Mouse (Mus musculus): ENCODE data around the gene Gm42878. TPM values are rescaled to one million over a fixed set of nuclear protein-coding genes. Genes with fewer than 3 reads are reported as not detected.
A peak's percentile ranks its signal among the peaks of the same experiment; 100 is the strongest.

Gm42878 gene
- polyA plus RNA-seq, 1 experiment from 2014 or later, result not detected

- no peak for ATAC-seq (ENCODE audit: low FRiP score)
- no peak overlapping the region for H3K4me2 ChIP-seq
- 60% methylated on average over 12 of the region's 12 CpGs for WGBS
These were observed 38.7 kb upstream of the Gm42878 start for GRCm38 (mm10) chr5:121583765-121584501.

GRCm38 (mm10) chr5:121581945-121582344 lies 36.7 kb upstream of the Gm42878 start:
- Histone ChIP-seq H3K9ac (no peak overlapping the region), H3K27ac (no peak overlapping the region), H3K4me1 (no peaks in the 10 kb centered on the region; the same call in 1 of the 2 replicates), H3K9me3 (no peaks in the 10 kb centered on the region), H3K4me2 (no peak overlapping the region), H3K4me3 (replicated peaks) (no peak overlapping the region), H3K36me3 (replicated peaks) (peaks cover 9% of the 10 kb centered on the region), H3K27me3 (no peaks in the 10 kb centered on the region)
- ATAC-seq (ENCODE audit: low FRiP score), result no peak
- WGBS, result 92% methylated on average over 8 of the region's 8 CpGs

More at GRCm38 (mm10) chr5:121583765-121584501, 38.7 kb upstream of the Gm42878 start:
- no peak overlapping the region for H3K4me3 ChIP-seq (replicated peaks)
- no peak overlapping the region for H3K9ac ChIP-seq
- no peaks in the 10 kb centered on the region for H3K9me3 ChIP-seq
- no peaks in the 10 kb centered on the region; the same call in 1 of the 2 replicates for H3K4me1 ChIP-seq
- H3K27ac ChIP-seq, result no peak overlapping the region
- no peaks in the 10 kb centered on the region for H3K27me3 ChIP-seq
- H3K36me3 ChIP-seq (replicated peaks), result peaks cover 9% of the 10 kb centered on the region

GRCm38 (mm10) chr5:121576927-121577488 lies 31.7 kb upstream of the Gm42878 start:
- H3K4me2 ChIP-seq, result no peak overlapping the region
- peaks cover 19% of the 10 kb centered on the region for H3K36me3 ChIP-seq (replicated peaks)
- H3K9me3 ChIP-seq, result no peaks in the 10 kb centered on the region
- no peak overlapping the region for H3K27ac ChIP-seq
- no peak overlapping the region for H3K4me3 ChIP-seq (replicated peaks)
- no peaks in the 10 kb centered on the region for H3K27me3 ChIP-seq
- no peak for ATAC-seq (ENCODE audit: low FRiP score)
- WGBS, result 94% methylated on average over 11 of the region's 11 CpGs
- no peak overlapping the region for H3K9ac ChIP-seq
- H3K4me1 ChIP-seq, result no peaks in the 10 kb centered on the region

- no peak overlapping the region for H3K4me3 ChIP-seq (replicated peaks)
- WGBS, result 97% methylated on average over 11 of the region's 11 CpGs
- no peak overlapping the region for H3K9ac ChIP-seq
- peaks cover 19% of the 10 kb centered on the region for H3K36me3 ChIP-seq (replicated peaks)
- H3K4me2 ChIP-seq, result no peak overlapping the region
- H3K9me3 ChIP-seq, result no peaks in the 10 kb centered on the region
- H3K4me1 ChIP-seq, result no peaks in the 10 kb centered on the region
- H3K27me3 ChIP-seq, result no peaks in the 10 kb centered on the region
- H3K27ac ChIP-seq, result no peak overlapping the region
- no peak for ATAC-seq (ENCODE audit: low FRiP score)
These were observed 30.6 kb upstream of the Gm42878 start for GRCm38 (mm10) chr5:121575867-121576266.

GRCm38 (mm10) chr5:121574145-121574544 lies 28.9 kb upstream of the Gm42878 start:
- 92% methylated on average over 13 of the region's 13 CpGs for WGBS
- Histone ChIP-seq H3K27me3 (no peaks in the 10 kb centered on the region), H3K27ac (no peak overlapping the region), H3K4me2 (no peak overlapping the region), H3K9me3 (no peaks in the 10 kb centered on the region), H3K36me3 (replicated peaks) (peaks cover 16% of the 10 kb centered on the region), H3K9ac (no peak overlapping the region), H3K4me1 (no peaks in the 10 kb centered on the region), H3K4me3 (replicated peaks) (no peak overlapping the region)
- ATAC-seq (ENCODE audit: low FRiP score), result no peak

- Histone ChIP-seq H3K4me1 (no peaks in the 10 kb centered on the region), H3K9me3 (no peaks in the 10 kb centered on the region), H3K4me3 (replicated peaks) (no peak overlapping the region), H3K27ac (no peak overlapping the region), H3K27me3 (no peaks in the 10 kb centered on the region), H3K9ac (no peak overlapping the region), H3K36me3 (replicated peaks) (peaks cover 14% of the 10 kb centered on the region), H3K4me2 (no peak overlapping the region)
- 88% methylated on average over 1 of the region's 1 CpGs for WGBS
- no peak for ATAC-seq (ENCODE audit: low FRiP score)
These were observed 25.5 kb upstream of the Gm42878 start for GRCm38 (mm10) chr5:121570787-121571186.

GRCm38 (mm10) chr5:121569881-121570420 lies 24.7 kb upstream of the Gm42878 start:
- no peak overlapping the region for H3K4me3 ChIP-seq (replicated peaks)
- ATAC-seq (ENCODE audit: low FRiP score), result no peak
- H3K27me3 ChIP-seq, result no peaks in the 10 kb centered on the region
- H3K9ac ChIP-seq, result no peak overlapping the region
- no peak overlapping the region for H3K27ac ChIP-seq
- 78% methylated on average over 8 of the region's 9 CpGs for WGBS
- no peaks in the 10 kb centered on the region for H3K9me3 ChIP-seq
- no peaks in the 10 kb centered on the region for H3K4me1 ChIP-seq
- no peak overlapping the region for H3K4me2 ChIP-seq
- H3K36me3 ChIP-seq (replicated peaks), result peaks cover 14% of the 10 kb centered on the region

- no peak overlapping the region for H3K9ac ChIP-seq
- no peak overlapping the region for H3K27ac ChIP-seq
- peaks cover 6% of the 10 kb centered on the region; the same call in 1 of the 2 replicates for H3K4me1 ChIP-seq
- no peaks in the 10 kb centered on the region for H3K27me3 ChIP-seq
- no peaks in the 10 kb centered on the region for H3K9me3 ChIP-seq
- H3K4me3 ChIP-seq (replicated peaks), result no peak overlapping the region
- ATAC-seq (ENCODE audit: low FRiP score), result no peak
- WGBS, result 94% methylated on average over 16 of the region's 16 CpGs
- H3K36me3 ChIP-seq (replicated peaks), result peaks cover 5% of the 10 kb centered on the region
- H3K4me2 ChIP-seq, result no peak overlapping the region
These were observed 20.9 kb upstream of the Gm42878 start for GRCm38 (mm10) chr5:121566035-121566681.

GRCm38 (mm10) chr5:121564468-121564895 lies 19.2 kb upstream of the Gm42878 start:
- Histone ChIP-seq H3K9ac (peak overlapping the region; percentile 25; the same call in 1 of the 2 replicates), H3K4me3 (replicated peaks) (0 out of 2 replicates have a peak overlapping the region, but pooled peaks have one; percentile 7), H3K27ac (no peak overlapping the region), H3K4me1 (peaks cover 6% of the 10 kb centered on the region; the same call in 1 of the 2 replicates), H3K9me3 (no peaks in the 10 kb centered on the region), H3K4me2 (peak overlapping the region; percentile 36), H3K36me3 (replicated peaks) (no peaks in the 10 kb centered on the region; the same call in none of the 2 replicates), H3K27me3 (no peaks in the 10 kb centered on the region)
- WGBS, result 11% methylated on average over 11 of the region's 11 CpGs
- ATAC-seq (ENCODE audit: low FRiP score), result 0 out of 2 replicates have a peak, but pooled peaks have one; percentile 63

GRCm38 (mm10) chr5:121562436-121562835 lies 17.2 kb upstream of the Gm42878 start:
- H3K36me3 ChIP-seq (replicated peaks), result no peaks in the 10 kb centered on the region
- WGBS, result 86% methylated on average over 3 of the region's 3 CpGs
- H3K27me3 ChIP-seq, result 0 out of 2 replicates have a peak, but pooled peaks cover 5% of the 10 kb centered on the region
- H3K4me1 ChIP-seq, result peaks cover 6% of the 10 kb centered on the region; the same call in 1 of the 2 replicates
- H3K27ac ChIP-seq, result no peak overlapping the region
- no peak overlapping the region for H3K9ac ChIP-seq
- no peak overlapping the region for H3K4me2 ChIP-seq
- ATAC-seq (ENCODE audit: low FRiP score), result no peak
- no peak overlapping the region for H3K4me3 ChIP-seq (replicated peaks)
- no peaks in the 10 kb centered on the region for H3K9me3 ChIP-seq

- Histone ChIP-seq H3K4me1 (peaks cover 12% of the 10 kb centered on the region), H3K4me3 (replicated peaks) (no peak overlapping the region), H3K9me3 (no peaks in the 10 kb centered on the region), H3K27ac (no peak overlapping the region), H3K9ac (no peak overlapping the region), H3K4me2 (no peak overlapping the region), H3K36me3 (replicated peaks) (no peaks in the 10 kb centered on the region), H3K27me3 (no peaks in the 10 kb centered on the region; the same call in 1 of the 2 replicates)
- 91% methylated on average over 7 of the region's 7 CpGs for WGBS
- ATAC-seq (ENCODE audit: low FRiP score), result no peak
These were observed 3.9 kb upstream of the Gm42878 start for GRCm38 (mm10) chr5:121549196-121549595.

GRCm38 (mm10) chr5:121547084-121547483 lies 1.8 kb upstream of the Gm42878 start:
- WGBS, result 89% methylated on average over 3 of the region's 3 CpGs
- no peak overlapping the region for H3K4me2 ChIP-seq
- ATAC-seq (ENCODE audit: low FRiP score), result no peak
- no peak overlapping the region for H3K4me3 ChIP-seq (replicated peaks)
- no peaks in the 10 kb centered on the region; the same call in 1 of the 2 replicates for H3K27me3 ChIP-seq
- no peak overlapping the region for H3K9ac ChIP-seq
- no peak overlapping the region for H3K27ac ChIP-seq
- no peaks in the 10 kb centered on the region for H3K9me3 ChIP-seq
- H3K36me3 ChIP-seq (replicated peaks), result no peaks in the 10 kb centered on the region
- H3K4me1 ChIP-seq, result peaks cover 30% of the 10 kb centered on the region

Data from forebrain, embryonic 12.5 days (tissue).